Mouse (Mus musculus) embryo, embryonic 11.5 days (tissue): ENCODE results near the gene Fbn1.

Experiments
- DNase-seq: peaks from one replicate; pipeline ENCODE4 v3.0.0-alpha.2; 2012; ENCODE audit warnings: low read depth, low spot score

The Fbn1 gene

GRCm38 (mm10) chr2:125507893-125508292, at the start of gene Fbn1:
TSS of gene Fbn1 (minus strand) at chr2:125507993.
- DNase-seq: no peak

GRCm38 (mm10) chr2:125555830-125556229, 48.0 kb upstream of the Fbn1 start:
- DNase-seq: no peak

- DNase-seq: no peak
Measured at GRCm38 (mm10) chr2:125548806-125549578, 41.2 kb upstream of the Fbn1 start.

GRCm38 (mm10) chr2:125544986-125545385, 37.2 kb upstream of the Fbn1 start:
- no peak for DNase-seq

GRCm38 (mm10) chr2:125543646-125544045, 35.9 kb upstream of the Fbn1 start:
- DNase-seq: no peak

- no peak for DNase-seq
Measured at GRCm38 (mm10) chr2:125541451-125541850, 33.7 kb upstream of the Fbn1 start.

- no peak for DNase-seq
Measured at GRCm38 (mm10) chr2:125540579-125540978, 32.8 kb upstream of the Fbn1 start.

- no peak for DNase-seq
Measured at GRCm38 (mm10) chr2:125539640-125540039, 31.8 kb upstream of the Fbn1 start.

GRCm38 (mm10) chr2:125530665-125531064, 22.9 kb upstream of the Fbn1 start:
- no peak for DNase-seq

- no peak for DNase-seq
Measured at GRCm38 (mm10) chr2:125526566-125526965, 18.8 kb upstream of the Fbn1 start.

GRCm38 (mm10) chr2:125525484-125525883, 17.7 kb upstream of the Fbn1 start:
- no peak for DNase-seq

GRCm38 (mm10) chr2:125516594-125516993, 8.8 kb upstream of the Fbn1 start:
- no peak for DNase-seq

GRCm38 (mm10) chr2:125515291-125516057, 7.7 kb upstream of the Fbn1 start:
- DNase-seq: no peak

GRCm38 (mm10) chr2:125514391-125514790, 6.6 kb upstream of the Fbn1 start:
- DNase-seq: no peak

GRCm38 (mm10) chr2:125512544-125512943, 4.8 kb upstream of the Fbn1 start:
- DNase-seq: no peak

GRCm38 (mm10) chr2:125511898-125512297, 4.1 kb upstream of the Fbn1 start:
- no peak for DNase-seq

GRCm38 (mm10) chr2:125510752-125511151, 3.0 kb upstream of the Fbn1 start:
- DNase-seq: no peak

- DNase-seq: no peak
Measured at GRCm38 (mm10) chr2:125508381-125508780, 588 bp upstream of the Fbn1 start.

GRCm38 (mm10) chr2:125506316-125507054, 1.3 kb downstream of the Fbn1 start:
- peak; percentile 66 for DNase-seq

GRCm38 (mm10) chr2:125505746-125506315, 2.0 kb downstream of the Fbn1 start:
- peak; percentile 46 for DNase-seq

- DNase-seq: peak; percentile 23
Measured at GRCm38 (mm10) chr2:125505006-125505745, 2.6 kb downstream of the Fbn1 start, which contains the start of gene Gm9913. TSS of gene Gm9913 (plus strand) at chr2:125505089.
